Mouse (Mus musculus): ENCODE measurements at regions not wholly inside any gene's neighbourhood (a gene's known extent, or its start where the extent isn't known, plus 50 kb on each side); places are given as distances from the start of the nearest gene placed in this dataset.

DNA sequence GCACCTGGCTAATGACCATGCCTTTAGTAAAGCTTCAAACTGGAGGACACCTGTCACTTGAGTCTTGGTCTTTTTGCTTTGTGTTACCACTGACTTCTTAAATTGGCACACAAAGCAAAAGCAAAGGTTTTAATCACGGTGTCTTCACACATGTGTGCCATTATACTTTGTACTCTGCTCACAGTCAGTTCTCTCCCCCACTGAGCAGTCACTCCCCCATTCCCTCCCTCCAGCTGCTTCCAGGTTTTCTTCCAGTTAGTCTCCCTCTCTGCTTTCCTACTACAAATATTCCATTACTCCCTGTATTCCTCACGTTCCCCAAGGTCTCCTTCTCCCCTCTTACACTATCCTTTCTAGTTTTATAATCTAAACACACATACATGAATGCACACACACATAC, 530.0 kb upstream of the Tbl1xr1 start:
- no peaks in the 10 kb centered on the region for H3K27me3 ChIP-seq (ENCODE audit: insufficient read depth, low read length)
- H3K9me3 ChIP-seq (ENCODE audit: low read length): no peaks in the 10 kb centered on the region
- no peaks in the 10 kb centered on the region for H3K36me3 ChIP-seq (ENCODE audit: insufficient read depth, low read length)
- H3K4me3 ChIP-seq (replicated peaks; ENCODE audit: low read length): no peak overlapping the region
- TF ChIP-seq CTCF (conservative IDR thresholded peaks at IDR 0.05; ENCODE audit: low read length) (no peak), NANOG (IDR thresholded peaks at IDR 0.05; ENCODE audit: borderline replicate concordance, low read length) (no peak), POU5F1 (IDR thresholded peaks at IDR 0.05; ENCODE audit: borderline replicate concordance, low read length) (no peak)
- H3K4me1 ChIP-seq (replicated peaks; ENCODE audit: low read depth, low read length): no peaks in the 10 kb centered on the region

DNA sequence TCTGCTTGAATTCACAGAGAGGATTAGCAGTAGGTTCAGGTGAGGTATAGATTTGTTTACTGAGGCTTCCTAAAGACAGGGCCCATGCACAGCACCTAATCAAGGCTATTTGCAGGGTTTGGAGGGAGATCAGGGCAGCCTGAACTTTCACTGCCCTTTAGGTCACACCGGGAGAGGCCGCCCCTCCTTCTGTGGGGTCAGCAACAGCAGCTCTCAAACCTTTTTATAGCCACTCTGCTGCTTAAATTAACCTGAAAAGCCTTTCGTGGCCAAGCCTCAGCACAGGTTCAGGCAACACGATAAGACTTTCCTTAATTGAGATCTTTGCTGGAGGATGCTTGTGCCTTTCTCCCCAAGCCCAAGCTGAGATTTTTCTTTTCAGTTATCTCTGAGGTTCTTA, 526.8 kb upstream of the Tbl1xr1 start:
- no peak overlapping the region for H3K4me3 ChIP-seq (replicated peaks; ENCODE audit: low read length)
- TF ChIP-seq NANOG (IDR thresholded peaks at IDR 0.05; ENCODE audit: borderline replicate concordance, low read length) (no peak), POU5F1 (IDR thresholded peaks at IDR 0.05; ENCODE audit: borderline replicate concordance, low read length) (no peak), CTCF (conservative IDR thresholded peaks at IDR 0.05; ENCODE audit: low read length) (no peak)
- no peaks in the 10 kb centered on the region for H3K36me3 ChIP-seq (ENCODE audit: insufficient read depth, low read length)
- H3K4me1 ChIP-seq (replicated peaks; ENCODE audit: low read depth, low read length): no peaks in the 10 kb centered on the region; the same call in 1 of the 2 replicates
- H3K9me3 ChIP-seq (ENCODE audit: low read length): no peaks in the 10 kb centered on the region
- H3K27me3 ChIP-seq (ENCODE audit: insufficient read depth, low read length): no peaks in the 10 kb centered on the region

DNA sequence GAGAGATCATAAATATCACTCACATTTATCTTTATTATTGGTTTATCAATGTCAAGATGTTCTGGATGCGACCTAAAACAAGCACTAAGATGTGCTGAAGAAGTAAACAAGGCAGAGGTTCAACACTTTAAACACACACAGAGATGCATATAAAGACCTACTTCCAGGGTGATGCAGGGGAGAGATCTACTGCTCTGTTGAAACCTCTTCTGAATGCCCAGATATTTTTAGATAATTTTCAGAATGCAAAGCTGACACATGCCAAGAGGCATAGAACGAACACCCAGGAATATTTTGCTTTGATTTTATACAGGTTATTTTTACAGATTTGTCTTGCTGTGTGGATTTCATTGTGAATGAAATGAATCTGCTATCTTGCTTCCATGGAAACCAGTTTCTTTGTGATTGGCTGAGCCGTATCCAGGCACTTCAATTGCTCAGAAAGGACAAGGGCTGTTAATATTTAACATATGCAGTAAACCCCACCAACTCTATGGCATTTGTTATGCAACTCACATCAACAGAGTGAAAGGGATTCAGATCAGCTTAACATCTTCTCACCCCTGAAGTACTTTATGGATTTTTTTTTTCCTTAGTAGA, 523.2 kb upstream of the Tbl1xr1 start:
- H3K4me3 ChIP-seq (replicated peaks; ENCODE audit: low read length): no peak overlapping the region
- no peaks in the 10 kb centered on the region for H3K36me3 ChIP-seq (ENCODE audit: insufficient read depth, low read length)
- TF ChIP-seq NANOG (IDR thresholded peaks at IDR 0.05; ENCODE audit: borderline replicate concordance, low read length): no peak
- TF ChIP-seq POU5F1 (IDR thresholded peaks at IDR 0.05; ENCODE audit: borderline replicate concordance, low read length): no peak
- no peak for TF ChIP-seq CTCF (conservative IDR thresholded peaks at IDR 0.05; ENCODE audit: low read length)
- H3K27me3 ChIP-seq (ENCODE audit: insufficient read depth, low read length): no peaks in the 10 kb centered on the region
- H3K4me1 ChIP-seq (replicated peaks; ENCODE audit: low read depth, low read length): no peaks in the 10 kb centered on the region; the same call in 1 of the 2 replicates
- no peaks in the 10 kb centered on the region for H3K9me3 ChIP-seq (ENCODE audit: low read length)

DNA sequence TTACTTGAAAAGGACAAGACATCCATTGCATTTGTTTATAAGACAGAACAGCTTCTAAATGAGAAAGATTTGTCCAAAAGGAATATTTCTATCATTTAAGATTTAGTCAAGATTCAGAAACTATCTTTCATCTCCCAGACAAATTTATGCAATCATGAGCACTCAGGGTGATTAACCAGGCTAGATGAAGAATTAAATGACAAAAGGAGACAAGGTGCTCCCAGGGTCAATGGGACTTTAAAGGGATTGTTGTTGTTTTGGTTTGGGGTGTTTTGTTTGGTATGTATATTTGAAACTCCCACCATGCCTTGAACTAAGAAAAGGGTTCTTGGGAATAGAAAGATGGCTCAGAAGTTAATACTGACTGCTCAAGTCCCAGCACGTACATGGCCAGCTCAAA, 522.6 kb upstream of the Tbl1xr1 start:
- Histone ChIP-seq H3K9me3 (ENCODE audit: low read length) (no peaks in the 10 kb centered on the region), H3K27me3 (ENCODE audit: insufficient read depth, low read length) (no peaks in the 10 kb centered on the region), H3K36me3 (ENCODE audit: insufficient read depth, low read length) (no peaks in the 10 kb centered on the region), H3K4me3 (replicated peaks; ENCODE audit: low read length) (no peak overlapping the region), H3K4me1 (replicated peaks; ENCODE audit: low read depth, low read length) (no peaks in the 10 kb centered on the region; the same call in 1 of the 2 replicates)
- TF ChIP-seq POU5F1 (IDR thresholded peaks at IDR 0.05; ENCODE audit: borderline replicate concordance, low read length): no peak
- peak; percentile 63; the same call in 1 of the 2 replicates for TF ChIP-seq NANOG (IDR thresholded peaks at IDR 0.05; ENCODE audit: borderline replicate concordance, low read length)

DNA sequence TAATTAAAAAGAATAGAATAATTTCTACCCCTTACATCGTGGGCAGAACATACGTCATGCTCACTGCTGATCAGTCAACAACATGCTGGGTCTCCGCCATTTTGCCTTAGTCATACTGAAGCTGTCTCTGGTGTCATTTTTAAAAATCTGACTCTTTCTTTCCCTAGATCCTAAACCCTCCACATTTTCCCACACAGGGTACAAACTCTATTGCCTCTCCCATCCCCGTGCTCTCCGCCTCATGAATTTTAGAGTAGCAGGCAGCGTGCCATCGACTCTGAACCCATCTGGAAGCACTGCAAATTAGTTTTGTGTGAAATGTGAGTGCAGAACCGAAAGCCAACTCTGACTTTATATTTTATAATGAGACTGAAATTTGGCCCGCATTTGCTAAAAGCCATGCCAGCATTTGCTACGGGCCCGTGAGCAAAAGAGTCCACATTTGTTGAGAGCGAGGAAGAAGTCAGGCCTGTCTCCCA, 518.5 kb upstream of the Tbl1xr1 start:
- Histone ChIP-seq H3K27me3 (ENCODE audit: insufficient read depth, low read length) (no peaks in the 10 kb centered on the region), H3K36me3 (ENCODE audit: insufficient read depth, low read length) (no peaks in the 10 kb centered on the region), H3K9me3 (ENCODE audit: low read length) (no peaks in the 10 kb centered on the region), H3K4me3 (replicated peaks; ENCODE audit: low read length) (no peak overlapping the region), H3K4me1 (replicated peaks; ENCODE audit: low read depth, low read length) (no peaks in the 10 kb centered on the region; the same call in 1 of the 2 replicates)
- TF ChIP-seq CTCF (conservative IDR thresholded peaks at IDR 0.05; ENCODE audit: low read length) (no peak), NANOG (IDR thresholded peaks at IDR 0.05; ENCODE audit: borderline replicate concordance, low read length) (no peak), POU5F1 (IDR thresholded peaks at IDR 0.05; ENCODE audit: borderline replicate concordance, low read length) (no peak)

DNA sequence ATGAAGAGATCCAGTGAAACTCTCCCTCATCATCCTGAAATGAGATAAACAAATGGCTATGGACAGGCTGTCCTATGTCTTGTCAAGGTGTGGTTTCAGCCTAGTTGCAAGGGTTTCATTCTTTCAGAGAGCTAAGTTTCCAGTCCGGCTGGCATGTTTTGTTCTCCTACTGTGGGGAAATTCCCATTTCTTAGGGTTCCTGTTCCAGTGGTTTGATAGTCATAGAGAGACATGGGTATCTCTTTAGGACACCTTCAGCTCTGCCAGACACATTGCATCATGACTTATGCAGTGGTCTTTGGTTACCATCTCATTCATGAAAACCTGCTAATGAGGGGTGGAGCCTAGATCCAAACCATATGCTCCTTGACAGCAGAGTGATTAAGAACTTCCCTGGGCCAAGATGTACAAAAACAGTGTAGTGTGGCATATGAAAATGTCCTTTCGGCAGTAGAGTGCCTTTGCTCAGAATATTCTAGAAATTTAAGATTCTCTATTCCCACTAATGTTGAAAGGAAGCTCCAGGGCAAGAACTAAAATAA, 513.6 kb upstream of the Tbl1xr1 start:
- no peak overlapping the region for H3K4me3 ChIP-seq (replicated peaks; ENCODE audit: low read length)
- no peaks in the 10 kb centered on the region for H3K36me3 ChIP-seq (ENCODE audit: insufficient read depth, low read length)
- TF ChIP-seq POU5F1 (IDR thresholded peaks at IDR 0.05; ENCODE audit: borderline replicate concordance, low read length): no peak
- no peak for TF ChIP-seq CTCF (conservative IDR thresholded peaks at IDR 0.05; ENCODE audit: low read length)
- TF ChIP-seq NANOG (IDR thresholded peaks at IDR 0.05; ENCODE audit: borderline replicate concordance, low read length): no peak
- no peaks in the 10 kb centered on the region for H3K9me3 ChIP-seq (ENCODE audit: low read length)
- H3K27me3 ChIP-seq (ENCODE audit: insufficient read depth, low read length): no peaks in the 10 kb centered on the region
- peaks cover 9% of the 10 kb centered on the region for H3K4me1 ChIP-seq (replicated peaks; ENCODE audit: low read depth, low read length)

DNA sequence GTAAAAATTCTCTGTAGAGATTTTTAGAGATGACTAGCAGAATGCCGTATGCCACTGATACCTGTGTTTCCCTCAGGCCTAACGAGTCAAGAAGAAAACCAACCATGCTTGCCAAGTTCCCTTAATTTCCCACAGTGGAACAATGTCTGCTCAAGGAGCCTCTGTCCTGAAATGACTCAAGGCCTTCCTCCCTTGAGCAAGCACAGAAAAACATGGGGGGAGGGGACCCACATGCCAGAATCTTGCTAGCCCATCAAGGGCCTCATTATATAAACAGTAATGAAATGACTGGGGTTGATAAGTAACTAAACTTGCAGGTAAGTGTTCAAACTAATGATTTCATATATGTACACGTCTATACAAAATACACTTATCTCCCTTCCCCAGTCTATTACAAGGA, 513.0 kb upstream of the Tbl1xr1 start:
- Histone ChIP-seq H3K9me3 (ENCODE audit: low read length) (no peaks in the 10 kb centered on the region), H3K36me3 (ENCODE audit: insufficient read depth, low read length) (no peaks in the 10 kb centered on the region), H3K4me3 (replicated peaks; ENCODE audit: low read length) (no peak overlapping the region), H3K4me1 (replicated peaks; ENCODE audit: low read depth, low read length) (peaks cover 9% of the 10 kb centered on the region), H3K27me3 (ENCODE audit: insufficient read depth, low read length) (no peaks in the 10 kb centered on the region)
- no peak for TF ChIP-seq CTCF (conservative IDR thresholded peaks at IDR 0.05; ENCODE audit: low read length)
- no peak for TF ChIP-seq NANOG (IDR thresholded peaks at IDR 0.05; ENCODE audit: borderline replicate concordance, low read length)
- TF ChIP-seq POU5F1 (IDR thresholded peaks at IDR 0.05; ENCODE audit: borderline replicate concordance, low read length): no peak

DNA sequence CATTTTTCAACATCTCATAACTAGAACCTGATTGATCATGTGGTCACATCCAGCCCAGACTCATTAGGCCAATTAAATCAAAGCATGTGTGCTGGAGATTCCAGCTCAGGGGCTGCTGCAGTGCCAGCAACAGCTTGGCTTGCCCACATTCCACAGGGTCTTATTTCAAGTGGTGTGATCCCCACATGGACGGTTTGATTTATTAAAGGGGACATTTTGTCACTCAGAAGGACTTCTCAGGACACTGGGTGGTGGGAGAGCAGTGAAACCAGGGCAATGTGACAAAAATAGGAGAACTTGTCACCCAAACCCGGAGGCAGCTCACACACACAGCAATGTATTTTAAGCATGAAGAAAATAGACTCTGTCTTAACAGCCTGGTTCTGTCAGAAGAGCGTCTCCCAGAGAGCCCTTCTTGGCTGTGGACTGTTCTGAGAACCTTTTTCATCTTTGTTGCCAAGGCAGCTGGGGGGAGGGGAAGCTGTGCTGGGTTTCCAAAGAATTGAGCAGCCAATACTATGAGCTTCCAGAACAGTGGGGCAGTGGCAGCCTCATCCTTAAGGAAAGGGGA, 512.2 kb upstream of the Tbl1xr1 start:
- Histone ChIP-seq H3K36me3 (ENCODE audit: insufficient read depth, low read length) (no peaks in the 10 kb centered on the region), H3K9me3 (ENCODE audit: low read length) (no peaks in the 10 kb centered on the region), H3K27me3 (ENCODE audit: insufficient read depth, low read length) (no peaks in the 10 kb centered on the region), H3K4me3 (replicated peaks; ENCODE audit: low read length) (no peak overlapping the region), H3K4me1 (replicated peaks; ENCODE audit: low read depth, low read length) (peaks cover 9% of the 10 kb centered on the region)
- no peak for TF ChIP-seq CTCF (conservative IDR thresholded peaks at IDR 0.05; ENCODE audit: low read length)
- no peak for TF ChIP-seq POU5F1 (IDR thresholded peaks at IDR 0.05; ENCODE audit: borderline replicate concordance, low read length)
- no peak for TF ChIP-seq NANOG (IDR thresholded peaks at IDR 0.05; ENCODE audit: borderline replicate concordance, low read length)

Measured in E14TG2a.4 (cell line).